Mouse (Mus musculus): ENCODE measurements around the gene Smad1. TPM values are rescaled to one million over a fixed set of nuclear protein-coding genes. Genes with fewer than 3 reads are reported as not detected.
A peak's percentile ranks its signal among the peaks of the same experiment; 100 is the strongest.

Gene Smad1
- polyA plus RNA-seq, 1 experiment from 2014 or later = 9.6 TPM

GRCm38 (mm10) chr8:79346414-79346813 is 52.9 kb downstream of the Smad1 start:
- no peak overlapping the region for H3K4me3 ChIP-seq
- ATAC-seq = 0 out of 2 replicates have a peak, but pooled peaks have one; percentile 47
- H3K27me3 ChIP-seq (replicated peaks) = no peaks in the 10 kb centered on the region
- 89% methylated on average over 10 of the region's 10 CpGs for WGBS (ENCODE audit: insufficient replicate concordance)
- H3K4me1 ChIP-seq = no peaks in the 10 kb centered on the region
- H3K36me3 ChIP-seq = peaks cover 22% of the 10 kb centered on the region
- H3K9me3 ChIP-seq (replicated peaks) = no peaks in the 10 kb centered on the region
- H3K9ac ChIP-seq = no peak overlapping the region
- no peak overlapping the region for H3K4me2 ChIP-seq
- no peak overlapping the region for H3K27ac ChIP-seq

DNA sequence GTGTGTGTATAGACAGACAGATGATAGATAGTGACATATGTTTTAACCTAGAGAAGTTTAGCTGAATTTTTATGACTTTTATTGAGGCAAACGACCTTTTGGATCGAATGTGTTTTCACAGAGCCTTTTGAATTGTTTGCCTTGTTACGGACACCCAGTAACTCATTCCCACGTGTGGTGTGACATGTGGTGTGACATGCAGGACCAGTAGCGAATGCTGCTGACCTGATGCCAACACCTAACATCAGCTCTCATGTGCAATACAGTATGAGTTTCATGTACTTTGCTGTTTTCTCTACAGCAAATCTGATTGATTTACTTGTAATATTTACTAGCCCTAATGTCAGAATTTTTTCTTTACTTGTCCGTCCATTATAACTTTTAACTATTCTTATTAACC is 53.5 kb downstream of the Smad1 start:
- H3K9me3 ChIP-seq (replicated peaks) = no peaks in the 10 kb centered on the region
- no peak for ATAC-seq
- H3K36me3 ChIP-seq = peaks cover 22% of the 10 kb centered on the region
- 70% methylated on average over 6 of the region's 6 CpGs for WGBS (ENCODE audit: insufficient replicate concordance)
- H3K4me3 ChIP-seq = no peak overlapping the region
- no peak overlapping the region for H3K27ac ChIP-seq
- H3K27me3 ChIP-seq (replicated peaks) = no peaks in the 10 kb centered on the region
- no peaks in the 10 kb centered on the region for H3K4me1 ChIP-seq
- no peak overlapping the region for H3K4me2 ChIP-seq
- H3K9ac ChIP-seq = no peak overlapping the region

- H3K27ac ChIP-seq = no peak overlapping the region
- H3K4me2 ChIP-seq = no peak overlapping the region
- 61% methylated on average over 8 of the region's 8 CpGs for WGBS (ENCODE audit: insufficient replicate concordance)
- no peaks in the 10 kb centered on the region for H3K9me3 ChIP-seq (replicated peaks)
- H3K9ac ChIP-seq = no peak overlapping the region
- H3K4me3 ChIP-seq = no peak overlapping the region
- H3K36me3 ChIP-seq = peaks cover 30% of the 10 kb centered on the region
- no peak for ATAC-seq
- H3K4me1 ChIP-seq = no peaks in the 10 kb centered on the region
- no peaks in the 10 kb centered on the region for H3K27me3 ChIP-seq (replicated peaks)
These were observed 58.1 kb downstream of the Smad1 start for GRCm38 (mm10) chr8:79341236-79341635.

GRCm38 (mm10) chr8:79339555-79339954 is 59.8 kb downstream of the Smad1 start:
- no peak for ATAC-seq

GRCm38 (mm10) chr8:79338619-79339018 is 60.7 kb downstream of the Smad1 start:
- no peak overlapping the region for H3K9ac ChIP-seq
- H3K27me3 ChIP-seq (replicated peaks) = no peaks in the 10 kb centered on the region
- ATAC-seq = no peak
- no peak overlapping the region for H3K27ac ChIP-seq
- no peaks in the 10 kb centered on the region for H3K4me1 ChIP-seq
- 76% methylated on average over 10 of the region's 10 CpGs for WGBS (ENCODE audit: insufficient replicate concordance)
- no peak overlapping the region for H3K4me3 ChIP-seq
- H3K9me3 ChIP-seq (replicated peaks) = no peaks in the 10 kb centered on the region
- H3K36me3 ChIP-seq = peaks cover 28% of the 10 kb centered on the region
- H3K4me2 ChIP-seq = no peak overlapping the region

More at GRCm38 (mm10) chr8:79339555-79339954, 59.8 kb downstream of the Smad1 start:
- H3K27ac ChIP-seq = no peak overlapping the region
- H3K4me2 ChIP-seq = no peak overlapping the region
- H3K4me1 ChIP-seq = no peaks in the 10 kb centered on the region
- no peaks in the 10 kb centered on the region for H3K27me3 ChIP-seq (replicated peaks)
- no peak overlapping the region for H3K4me3 ChIP-seq
- H3K9me3 ChIP-seq (replicated peaks) = no peaks in the 10 kb centered on the region
- no peak overlapping the region for H3K9ac ChIP-seq
- WGBS (ENCODE audit: insufficient replicate concordance) = 75% methylated on average over 9 of the region's 9 CpGs
- H3K36me3 ChIP-seq = peaks cover 30% of the 10 kb centered on the region

GRCm38 (mm10) chr8:79332109-79332900 is 67.0 kb downstream of the Smad1 start:
- Histone ChIP-seq H3K4me1 (no peaks in the 10 kb centered on the region), H3K9ac (no peak overlapping the region), H3K36me3 (0 out of 2 replicates have a peak, but pooled peaks cover 3% of the 10 kb centered on the region), H3K27me3 (replicated peaks) (no peaks in the 10 kb centered on the region), H3K4me2 (no peak overlapping the region), H3K4me3 (no peak overlapping the region), H3K9me3 (replicated peaks) (no peaks in the 10 kb centered on the region), H3K27ac (no peak overlapping the region)
- WGBS (ENCODE audit: insufficient replicate concordance) = 79% methylated on average over 22 of the region's 22 CpGs
- ATAC-seq = no peak

DNA sequence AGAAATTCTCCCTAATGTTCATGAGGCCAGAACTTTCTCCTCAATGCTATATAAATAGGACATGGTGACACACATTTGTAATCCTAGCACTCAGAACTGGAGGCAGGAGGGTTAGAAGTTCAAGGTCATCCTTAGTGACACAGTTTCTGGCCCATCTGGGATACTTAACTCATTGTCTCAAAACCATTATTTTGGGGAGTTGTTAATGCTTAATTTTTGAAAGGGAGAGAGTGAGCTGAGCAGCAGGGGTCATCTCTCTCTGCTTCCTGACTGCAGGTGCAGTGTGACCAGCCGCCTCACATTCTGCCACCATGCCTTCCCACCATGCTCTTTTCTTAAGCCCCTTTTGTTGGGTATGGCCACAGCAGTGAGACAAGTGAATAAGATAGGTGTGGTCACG is 67.7 kb downstream of the Smad1 start:
- no peak overlapping the region for H3K27ac ChIP-seq
- H3K36me3 ChIP-seq = no peaks in the 10 kb centered on the region
- no peak overlapping the region for H3K9ac ChIP-seq
- H3K9me3 ChIP-seq (replicated peaks) = no peaks in the 10 kb centered on the region
- no peak for ATAC-seq
- no peak overlapping the region for H3K4me3 ChIP-seq
- H3K4me1 ChIP-seq = no peaks in the 10 kb centered on the region
- no peaks in the 10 kb centered on the region for H3K27me3 ChIP-seq (replicated peaks)
- no peak overlapping the region for H3K4me2 ChIP-seq
- WGBS (ENCODE audit: insufficient replicate concordance) = 77% methylated on average over 2 of the region's 2 CpGs

DNA sequence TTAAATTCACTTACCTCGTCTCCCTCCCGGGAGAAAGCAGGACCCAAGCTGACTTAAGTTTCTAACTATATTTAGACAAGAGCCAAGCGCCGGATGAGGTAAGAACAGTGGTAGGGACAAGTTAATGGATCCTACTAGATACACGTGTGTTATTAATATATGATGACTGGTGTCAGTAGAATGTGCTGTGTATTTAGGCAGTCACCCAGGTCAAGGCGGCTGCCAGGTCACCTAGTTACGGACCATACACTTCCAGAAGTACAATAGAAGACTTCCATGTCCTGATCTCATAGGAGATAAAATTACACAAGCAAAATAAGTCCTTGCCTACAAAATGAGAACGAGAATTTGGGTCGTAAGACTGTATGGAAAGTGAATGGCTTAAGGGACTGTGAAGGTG is 68.3 kb downstream of the Smad1 start:
- Histone ChIP-seq H3K4me2 (no peak overlapping the region), H3K27ac (no peak overlapping the region), H3K4me1 (no peaks in the 10 kb centered on the region), H3K4me3 (no peak overlapping the region), H3K9me3 (replicated peaks) (no peaks in the 10 kb centered on the region), H3K9ac (no peak overlapping the region), H3K27me3 (replicated peaks) (no peaks in the 10 kb centered on the region), H3K36me3 (no peaks in the 10 kb centered on the region)
- 71% methylated on average over 9 of the region's 9 CpGs for WGBS (ENCODE audit: insufficient replicate concordance)
- no peak for ATAC-seq

GRCm38 (mm10) chr8:79329735-79330134 is 69.6 kb downstream of the Smad1 start:
- 64% methylated on average over 2 of the region's 2 CpGs for whole genome bisulfite sequencing (ENCODE audit: insufficient replicate concordance)
- Histone ChIP-seq H3K4me1 (no peaks in the 10 kb centered on the region), H3K36me3 (no peaks in the 10 kb centered on the region), H3K27ac (no peak overlapping the region), H3K27me3 (replicated peaks) (no peaks in the 10 kb centered on the region), H3K9ac (no peak overlapping the region), H3K4me2 (no peak overlapping the region), H3K4me3 (no peak overlapping the region), H3K9me3 (replicated peaks) (no peaks in the 10 kb centered on the region)
- no peak for ATAC-seq

- H3K4me2 ChIP-seq = no peak overlapping the region
- H3K9ac ChIP-seq = no peak overlapping the region
- H3K4me3 ChIP-seq = no peak overlapping the region
- no peak overlapping the region for H3K27ac ChIP-seq
- no peaks in the 10 kb centered on the region for H3K9me3 ChIP-seq (replicated peaks)
- H3K4me1 ChIP-seq = no peaks in the 10 kb centered on the region
- H3K27me3 ChIP-seq (replicated peaks) = no peaks in the 10 kb centered on the region
- H3K36me3 ChIP-seq = no peaks in the 10 kb centered on the region
- no peak for ATAC-seq
- 78% methylated on average over 4 of the region's 4 CpGs for WGBS (ENCODE audit: insufficient replicate concordance)
These were observed 70.1 kb downstream of the Smad1 start for GRCm38 (mm10) chr8:79329182-79329581.

GRCm38 (mm10) chr8:79325510-79325909 is 73.8 kb downstream of the Smad1 start:
- no peaks in the 10 kb centered on the region for H3K27me3 ChIP-seq (replicated peaks)
- H3K36me3 ChIP-seq = no peaks in the 10 kb centered on the region
- H3K4me2 ChIP-seq = no peak overlapping the region
- H3K9me3 ChIP-seq (replicated peaks) = no peaks in the 10 kb centered on the region
- no peak overlapping the region for H3K27ac ChIP-seq
- H3K9ac ChIP-seq = no peak overlapping the region
- no peak for ATAC-seq
- no peak overlapping the region for H3K4me3 ChIP-seq
- 77% methylated on average over 6 of the region's 6 CpGs for WGBS (ENCODE audit: insufficient replicate concordance)
- no peaks in the 10 kb centered on the region for H3K4me1 ChIP-seq

GRCm38 (mm10) chr8:79324928-79325327 is 74.4 kb downstream of the Smad1 start:
- Histone ChIP-seq H3K4me3 (no peak overlapping the region), H3K4me1 (no peaks in the 10 kb centered on the region), H3K9ac (no peak overlapping the region), H3K36me3 (no peaks in the 10 kb centered on the region), H3K27ac (no peak overlapping the region), H3K9me3 (replicated peaks) (no peaks in the 10 kb centered on the region), H3K27me3 (replicated peaks) (no peaks in the 10 kb centered on the region), H3K4me2 (no peak overlapping the region)
- 59% methylated on average over 5 of the region's 5 CpGs for WGBS (ENCODE audit: insufficient replicate concordance)
- ATAC-seq = no peak

DNA sequence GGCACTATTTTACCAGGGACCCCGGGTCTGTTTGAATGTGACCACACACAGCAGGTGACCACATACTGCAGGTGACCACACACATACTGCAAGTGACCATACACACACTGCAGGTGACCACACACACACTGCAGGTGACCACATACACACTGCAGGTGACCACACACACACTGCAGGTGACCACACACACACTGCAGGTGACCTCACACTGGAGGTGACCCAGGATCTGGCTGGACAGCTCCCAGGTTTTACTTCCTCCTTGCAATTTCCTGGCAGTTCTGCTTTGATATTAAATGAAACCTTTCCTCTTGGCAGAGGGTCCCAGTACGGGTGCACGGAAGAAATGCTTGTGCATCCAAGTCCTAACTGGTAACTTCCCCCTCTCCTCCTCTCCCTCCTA is 75.3 kb downstream of the Smad1 start:
- Histone ChIP-seq H3K4me2 (no peak overlapping the region), H3K4me3 (no peak overlapping the region), H3K4me1 (no peaks in the 10 kb centered on the region), H3K9ac (no peak overlapping the region), H3K27me3 (replicated peaks) (no peaks in the 10 kb centered on the region), H3K9me3 (replicated peaks) (no peaks in the 10 kb centered on the region), H3K36me3 (no peaks in the 10 kb centered on the region), H3K27ac (no peak overlapping the region)
- 37% methylated on average over 3 of the region's 3 CpGs for WGBS (ENCODE audit: insufficient replicate concordance)
- ATAC-seq = no peak
